Mouse (Mus musculus) left cerebral cortex, postnatal 4 days (tissue): Measurements from ENCODE around the gene Arntl. TPM values are rescaled to one million over a fixed set of nuclear protein-coding genes. Genes with fewer than 3 reads are reported as not detected.

ENCODE experiments used
- DNase-seq: peaks from one replicate; pipeline ENCODE4 v3.0.0-alpha.2; 2022
- intact Hi-C: fragments of 180-260 bp; cut with DNase I; formaldehyde crosslinking; loops from one replicate; pipeline ENCODE4 v1.15.1; 2025
- total RNA-seq, 2 experiments: library from RNA; stranded (reverse); gene quantifications; 2 replicates each; pipeline ENCODE4 v1.2.3; 2021

Arntl gene
- total RNA-seq, 2 experiments from 2014 or later = 35.3 to 39.0 TPM

DNA sequence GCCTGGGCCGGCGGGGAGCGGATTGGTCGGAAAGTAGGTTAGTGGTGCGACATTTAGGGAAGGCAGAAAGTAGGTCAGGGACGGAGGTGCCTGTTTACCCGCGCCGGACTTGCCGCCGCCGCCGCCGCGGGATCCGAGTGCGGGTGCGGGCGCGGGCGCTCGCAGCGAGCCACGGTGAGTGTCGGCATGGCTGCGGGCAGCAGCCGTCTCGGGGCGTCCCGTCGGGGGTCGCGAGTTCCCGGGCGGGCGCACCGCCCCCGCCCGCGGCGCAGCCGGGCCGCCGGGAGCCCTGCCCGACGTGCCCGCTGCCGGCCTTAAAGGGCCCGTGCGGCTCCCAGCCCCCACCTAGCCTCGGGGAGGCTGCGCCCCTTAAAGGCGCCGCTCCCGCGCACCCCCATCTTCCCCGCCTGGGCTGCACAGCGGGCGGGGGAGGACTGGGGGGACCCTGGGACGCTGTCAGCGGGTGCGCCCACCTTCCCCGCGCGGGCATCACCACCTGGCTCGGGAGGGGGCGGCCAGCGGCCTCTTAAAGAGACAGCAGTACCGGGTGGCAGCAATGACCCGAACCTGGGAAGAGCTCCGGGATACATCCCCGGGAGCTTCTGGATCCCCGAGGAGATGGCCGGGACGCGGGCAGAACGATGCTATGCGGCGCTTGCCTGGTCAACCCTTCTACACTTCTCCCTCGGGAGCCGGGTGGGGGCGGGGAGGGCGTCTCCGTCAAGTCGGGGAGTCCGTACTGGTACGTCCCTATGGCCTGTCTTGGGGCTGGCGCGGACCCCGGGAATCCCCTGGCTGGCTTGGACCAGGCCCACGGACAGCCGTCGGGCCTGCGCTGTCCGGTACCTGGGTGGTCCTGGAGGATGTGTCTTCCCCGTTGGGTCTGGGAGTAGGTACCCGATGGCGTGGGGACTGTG is 464 bp downstream of the Arntl start:
- intact Hi-C loops = loop anchor here (5.0 kb wide), 2 partner anchors 40 to 65 kb away; no protein-coding TSS in a partner anchor
- peak; percentile 62 for DNase-seq

- intact Hi-C loops = loop anchor here (5.0 kb wide), 2 partner anchors 39 to 66 kb away; no protein-coding TSS in a partner anchor
- DNase-seq = no peak
These were observed 1.1 kb downstream of the Arntl start for GRCm38 (mm10) chr7:113208388-113208753.

DNA sequence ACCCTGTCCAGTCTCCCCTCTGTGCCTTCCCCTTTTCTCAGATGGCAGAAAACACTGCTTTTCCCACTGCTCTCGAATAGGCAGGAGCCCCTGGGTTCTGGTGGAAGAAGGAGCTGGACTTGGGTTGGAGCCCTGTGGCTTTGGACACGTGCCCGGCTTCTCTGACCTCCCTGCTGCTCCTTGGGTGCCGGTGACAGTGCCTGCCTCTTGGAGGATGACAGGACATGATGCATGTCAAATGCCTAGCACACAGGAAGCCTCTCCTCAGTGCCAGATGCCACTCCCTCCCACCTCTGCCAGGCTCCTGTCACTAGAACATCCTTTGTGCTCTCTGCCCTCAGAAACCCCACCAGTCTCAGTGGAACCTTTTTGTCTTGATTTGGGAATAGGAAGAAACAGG is 3.2 kb downstream of the Arntl start:
- DNase-seq = peak; percentile 59
- intact Hi-C loops = no loop called here

- intact Hi-C loops = no loop called here
These were observed 7.2 kb downstream of the Arntl start for GRCm38 (mm10) chr7:113214245-113215169.

GRCm38 (mm10) chr7:113216152-113216551 is 8.9 kb downstream of the Arntl start:
- intact Hi-C loops = no loop called here
- DNase-seq = no peak

More at GRCm38 (mm10) chr7:113214245-113215169, 7.2 kb downstream of the Arntl start:
- no peak for DNase-seq

DNA sequence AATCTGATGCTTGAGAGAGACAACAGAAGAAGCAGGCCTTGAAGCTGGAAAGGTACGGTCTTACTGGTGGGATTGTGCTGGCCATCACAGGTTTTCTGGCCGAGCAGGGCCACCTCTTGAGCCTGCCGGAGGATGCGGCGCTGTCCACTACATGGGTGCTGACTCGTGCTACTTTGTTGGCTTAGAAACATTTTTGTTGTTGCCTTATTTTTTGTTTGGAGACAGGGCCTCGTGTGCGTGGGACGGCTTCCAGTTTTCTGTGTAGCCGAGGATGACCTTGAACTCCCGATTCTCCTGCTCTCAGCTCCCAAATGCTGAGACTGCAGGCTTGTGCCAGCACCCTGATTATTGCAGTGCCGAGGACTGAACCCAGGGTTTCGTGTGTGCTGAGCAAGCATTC is 12.2 kb downstream of the Arntl start:
- intact Hi-C loops = no loop called here
- no peak for DNase-seq

DNA sequence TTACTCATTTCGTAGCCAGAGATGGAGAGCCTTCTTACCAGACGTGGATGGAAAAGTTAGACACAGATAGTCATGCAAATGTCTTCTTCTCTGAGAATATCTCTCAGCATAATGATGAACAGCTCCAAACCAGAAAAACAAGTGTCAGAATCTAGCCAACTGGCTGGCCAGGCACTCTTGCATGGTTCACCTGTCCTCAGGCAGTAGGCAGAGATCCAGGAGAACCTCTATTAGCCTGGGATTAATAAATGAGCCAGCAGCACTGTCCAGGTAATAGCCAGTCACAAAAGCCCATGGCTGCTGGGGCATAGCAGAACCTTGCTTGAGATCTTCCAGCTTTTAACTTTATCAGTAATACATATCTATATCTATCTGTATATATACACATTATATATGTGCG is 12.6 kb downstream of the Arntl start:
- intact Hi-C loops = no loop called here
- DNase-seq = no peak

GRCm38 (mm10) chr7:113220691-113221238 is 13.5 kb downstream of the Arntl start:
- intact Hi-C loops = no loop called here
- no peak for DNase-seq

GRCm38 (mm10) chr7:113222821-113223220 is 15.6 kb downstream of the Arntl start:
- DNase-seq = no peak
- intact Hi-C loops = no loop called here

DNA sequence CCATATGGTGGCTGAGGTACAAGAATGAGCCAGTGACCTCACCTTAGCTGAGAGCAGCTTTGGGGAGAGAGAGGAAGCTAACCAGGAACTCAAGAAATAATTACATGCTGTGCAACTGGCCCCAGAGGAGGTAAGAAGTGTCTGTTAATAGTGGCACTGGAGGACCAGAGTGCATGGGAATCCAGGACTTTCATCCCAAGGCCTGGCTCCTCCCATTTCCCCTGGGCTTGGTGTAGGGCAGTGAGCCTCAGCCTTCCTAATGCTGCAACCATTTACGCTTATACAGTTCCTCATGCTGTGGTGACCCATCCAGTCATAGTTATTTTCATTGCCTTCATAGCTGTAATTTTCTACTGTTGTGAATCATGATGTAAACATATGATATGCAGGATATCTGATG is 17.4 kb downstream of the Arntl start:
- intact Hi-C loops = no loop called here
- DNase-seq = no peak

GRCm38 (mm10) chr7:113228498-113228897 is 21.2 kb downstream of the Arntl start:
- DNase-seq = no peak
- intact Hi-C loops = no loop called here

DNA sequence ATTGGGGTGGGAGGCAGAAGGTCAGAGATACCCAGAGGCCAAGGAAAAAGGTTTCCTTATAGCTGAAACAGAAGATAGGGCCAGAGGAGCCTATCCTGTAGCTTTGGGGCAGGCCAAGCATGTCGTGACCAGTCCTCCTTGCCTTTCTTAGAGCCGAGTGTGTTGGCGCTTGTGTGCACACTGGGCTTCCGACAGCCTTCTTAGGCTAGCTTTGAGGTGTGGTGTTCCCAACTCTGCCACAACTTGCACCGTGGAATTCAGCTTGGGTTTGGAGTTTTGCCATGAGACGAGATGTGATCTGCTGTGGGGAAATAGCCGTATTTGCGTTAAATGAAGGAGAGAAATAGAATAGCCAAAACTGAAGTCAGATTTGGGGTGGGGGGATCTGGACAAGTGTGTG is 28.9 kb downstream of the Arntl start:
- intact Hi-C loops = no loop called here
- DNase-seq = no peak

DNA sequence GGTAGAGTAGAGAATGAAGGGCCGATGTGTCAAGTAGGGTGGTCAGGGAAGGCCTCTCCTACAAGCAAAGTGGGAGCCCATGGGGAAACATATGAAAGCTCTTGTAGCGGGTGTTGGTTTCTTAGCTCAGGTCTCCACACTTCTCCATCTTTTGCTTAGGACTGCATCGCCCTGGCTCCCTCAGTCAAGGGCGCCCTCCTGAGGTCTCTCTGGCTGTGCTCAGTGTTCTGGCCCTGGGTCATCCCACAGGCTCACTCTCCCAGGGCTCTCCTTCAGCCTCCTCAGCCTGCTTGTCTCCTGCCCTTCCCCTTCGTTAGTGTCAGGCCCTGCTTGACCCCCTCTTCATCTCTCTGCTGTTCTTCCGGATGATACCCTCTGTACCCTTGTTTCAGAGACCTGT is 31.1 kb downstream of the Arntl start:
- no peak for DNase-seq
- intact Hi-C loops = no loop called here

DNA sequence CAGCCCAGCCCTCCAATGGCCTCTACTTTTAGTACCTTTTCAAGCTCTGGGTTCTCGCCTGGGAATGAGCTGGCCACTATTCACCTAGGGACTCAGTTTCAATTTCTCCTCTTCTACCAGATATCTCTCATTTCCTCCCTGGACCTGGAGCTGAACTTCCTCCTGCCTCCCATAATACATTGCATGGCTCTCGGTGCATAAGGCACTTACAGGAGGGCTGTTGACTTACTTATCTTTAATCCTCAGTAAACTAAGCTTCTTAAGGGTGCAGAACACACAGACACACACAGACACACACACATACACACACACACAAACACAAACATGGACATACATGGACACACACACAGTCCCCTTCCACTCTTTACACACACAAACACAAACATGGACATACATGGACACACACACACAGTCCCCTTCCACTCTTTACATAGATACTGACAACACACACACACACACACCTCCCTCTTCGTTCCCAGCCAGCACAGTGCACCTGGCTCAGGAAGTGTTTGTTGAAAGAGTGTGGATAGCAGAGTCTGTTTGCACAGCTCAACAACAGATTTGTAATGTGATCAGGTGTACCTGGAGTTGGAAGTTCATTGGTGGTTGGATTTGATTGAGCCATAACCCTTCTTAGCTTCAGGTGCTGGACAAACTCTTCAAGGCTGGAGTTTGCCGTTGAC is 32.3 kb downstream of the Arntl start:
- no peak for DNase-seq
- intact Hi-C loops = no loop called here

- intact Hi-C loops = no loop called here
- DNase-seq = no peak
These were observed 33.2 kb downstream of the Arntl start for GRCm38 (mm10) chr7:113240438-113240837.

GRCm38 (mm10) chr7:113241901-113242661 is 34.8 kb downstream of the Arntl start:
- DNase-seq = peak; percentile 48
- intact Hi-C loops = no loop called here

- peak; percentile 90 for DNase-seq
- intact Hi-C loops = no loop called here
These were observed 35.4 kb downstream of the Arntl start for GRCm38 (mm10) chr7:113242688-113243087.

DNA sequence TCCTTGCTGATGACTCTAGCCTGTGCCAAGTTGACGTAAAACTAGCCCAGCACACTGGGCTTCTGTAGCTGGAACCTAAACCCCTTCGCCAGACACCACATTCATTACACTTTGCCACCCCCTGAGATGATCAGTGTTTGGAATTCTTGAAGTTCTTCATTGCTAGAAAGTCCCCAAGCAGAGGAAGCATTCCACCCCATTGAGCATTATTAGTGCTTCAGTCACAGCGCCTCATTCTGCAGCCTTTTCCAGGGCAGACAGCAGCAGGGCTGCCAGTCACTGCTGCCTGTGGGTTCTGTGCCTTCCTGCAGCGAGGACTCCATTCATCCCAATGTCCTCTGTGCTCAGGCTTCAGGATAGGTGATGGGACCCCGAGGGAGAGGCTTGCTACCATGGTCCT is 37.9 kb downstream of the Arntl start:
- DNase-seq = no peak
- intact Hi-C loops = loop anchor here (5.0 kb wide), 1 partner anchor 38 kb away; the partner anchor contains the start of gene Arntl

- intact Hi-C loops = loop anchor here (5.0 kb wide), 1 partner anchor 39 kb away; the partner anchor contains the start of gene Arntl
- no peak for DNase-seq
These were observed 39.2 kb downstream of the Arntl start for GRCm38 (mm10) chr7:113246512-113246911.

DNA sequence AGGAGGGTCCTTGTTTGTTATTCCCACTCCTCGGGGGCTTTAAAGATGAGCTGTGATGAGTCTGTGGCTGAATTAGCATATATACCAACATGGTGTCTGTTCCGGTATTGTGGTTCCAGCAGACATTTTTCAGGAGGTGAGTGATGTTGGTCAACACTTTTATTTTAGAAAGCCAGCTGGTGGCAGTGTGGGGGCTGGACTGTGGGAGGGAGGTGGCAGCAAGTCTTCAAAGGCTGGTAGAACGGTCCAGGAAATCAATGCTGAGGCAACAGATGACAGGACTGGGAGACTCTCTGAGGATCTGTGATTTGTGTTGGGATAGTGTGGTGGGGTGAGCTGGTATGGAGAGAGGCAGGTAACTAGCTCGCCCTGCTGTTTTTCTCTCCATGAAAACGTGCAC is 39.9 kb downstream of the Arntl start:
- DNase-seq = no peak
- intact Hi-C loops = loop anchor here (5.0 kb wide), 1 partner anchor 40 kb away; the partner anchor contains the start of gene Arntl
